Mouse (Mus musculus): Measurements from ENCODE around the gene Wdr60. TPM values are rescaled to one million over a fixed set of nuclear protein-coding genes. Genes with fewer than 3 reads are reported as not detected.

Wdr60 gene
- polyA plus RNA-seq, 1 experiment from 2014 or later: 16.0 TPM

- no peaks in the 10 kb centered on the region for H3K27me3 ChIP-seq (ENCODE audit: control insufficient read depth, insufficient read depth, low read length)
- 77% methylated on average over 8 of the region's 8 CpGs for WGBS
- no peak overlapping the region for H3K9ac ChIP-seq (replicated peaks; ENCODE audit: low read length)
- DNase-seq (ENCODE audit: low spot score): no peak
- no peaks in the 10 kb centered on the region for H3K4me1 ChIP-seq (ENCODE audit: control insufficient read depth, insufficient read depth, low read length)
- H3K27ac ChIP-seq (replicated peaks; ENCODE audit: low read depth, low read length): no peak overlapping the region
- no peaks in the 10 kb centered on the region for H3K36me3 ChIP-seq (replicated peaks; ENCODE audit: control insufficient read depth, insufficient read depth, low read depth, low read length)
- H3K9me3 ChIP-seq (replicated peaks; ENCODE audit: control insufficient read depth, low read length): no peaks in the 10 kb centered on the region
- H3K4me3 ChIP-seq (ENCODE audit: low read depth, low read length): no peak overlapping the region
- no peak for ATAC-seq (replicated peaks; ENCODE audit: insufficient number of reproducible peaks, low FRiP score, low TSS enrichment, low read depth)
- H3K4me2 ChIP-seq (ENCODE audit: low read depth, low read length): no peak overlapping the region
These were observed 66.6 kb downstream of the Wdr60 start for GRCm38 (mm10) chr12:116196221-116196620.

- DNase-seq (ENCODE audit: low spot score) (no peak), ATAC-seq (replicated peaks; ENCODE audit: insufficient number of reproducible peaks, low FRiP score, low TSS enrichment, low read depth) (no peak)
- Histone ChIP-seq H3K4me2 (ENCODE audit: low read depth, low read length) (no peak overlapping the region), H3K9ac (replicated peaks; ENCODE audit: low read length) (no peak overlapping the region), H3K27ac (replicated peaks; ENCODE audit: low read depth, low read length) (no peak overlapping the region), H3K27me3 (ENCODE audit: control insufficient read depth, insufficient read depth, low read length) (no peaks in the 10 kb centered on the region), H3K36me3 (replicated peaks; ENCODE audit: control insufficient read depth, insufficient read depth, low read depth, low read length) (no peaks in the 10 kb centered on the region), H3K9me3 (replicated peaks; ENCODE audit: control insufficient read depth, low read length) (no peaks in the 10 kb centered on the region), H3K4me1 (ENCODE audit: control insufficient read depth, insufficient read depth, low read length) (no peaks in the 10 kb centered on the region), H3K4me3 (ENCODE audit: low read depth, low read length) (no peak overlapping the region)
These were observed 68.2 kb downstream of the Wdr60 start for GRCm38 (mm10) chr12:116194641-116195040.

- Histone ChIP-seq H3K4me3 (ENCODE audit: low read depth, low read length) (no peak overlapping the region), H3K27ac (replicated peaks; ENCODE audit: low read depth, low read length) (no peak overlapping the region), H3K4me1 (ENCODE audit: control insufficient read depth, insufficient read depth, low read length) (no peaks in the 10 kb centered on the region), H3K27me3 (ENCODE audit: control insufficient read depth, insufficient read depth, low read length) (no peaks in the 10 kb centered on the region), H3K36me3 (replicated peaks; ENCODE audit: control insufficient read depth, insufficient read depth, low read depth, low read length) (no peaks in the 10 kb centered on the region), H3K9ac (replicated peaks; ENCODE audit: low read length) (no peak overlapping the region), H3K4me2 (ENCODE audit: low read depth, low read length) (no peak overlapping the region), H3K9me3 (replicated peaks; ENCODE audit: control insufficient read depth, low read length) (no peaks in the 10 kb centered on the region)
- ATAC-seq (replicated peaks; ENCODE audit: insufficient number of reproducible peaks, low FRiP score, low TSS enrichment, low read depth) (no peak), DNase-seq (ENCODE audit: low spot score) (no peak)
- WGBS: 59% methylated on average over 6 of the region's 6 CpGs
These were observed 68.9 kb downstream of the Wdr60 start for GRCm38 (mm10) chr12:116193952-116194351.

- no peak overlapping the region for H3K4me2 ChIP-seq (ENCODE audit: low read depth, low read length)
- H3K27me3 ChIP-seq (ENCODE audit: control insufficient read depth, insufficient read depth, low read length): no peaks in the 10 kb centered on the region
- ATAC-seq (replicated peaks; ENCODE audit: insufficient number of reproducible peaks, low FRiP score, low TSS enrichment, low read depth) (no peak), DNase-seq (ENCODE audit: low spot score) (no peak)
- 78% methylated on average over 6 of the region's 6 CpGs for WGBS
- H3K36me3 ChIP-seq (replicated peaks; ENCODE audit: control insufficient read depth, insufficient read depth, low read depth, low read length): no peaks in the 10 kb centered on the region
- no peak overlapping the region for H3K9ac ChIP-seq (replicated peaks; ENCODE audit: low read length)
- no peaks in the 10 kb centered on the region for H3K4me1 ChIP-seq (ENCODE audit: control insufficient read depth, insufficient read depth, low read length)
- no peaks in the 10 kb centered on the region for H3K9me3 ChIP-seq (replicated peaks; ENCODE audit: control insufficient read depth, low read length)
- H3K27ac ChIP-seq (replicated peaks; ENCODE audit: low read depth, low read length): no peak overlapping the region
- H3K4me3 ChIP-seq (ENCODE audit: low read depth, low read length): no peak overlapping the region
These were observed 79.4 kb downstream of the Wdr60 start for GRCm38 (mm10) chr12:116183212-116183935.

- ATAC-seq (replicated peaks; ENCODE audit: insufficient number of reproducible peaks, low FRiP score, low TSS enrichment, low read depth): no peak
- Histone ChIP-seq H3K27me3 (ENCODE audit: control insufficient read depth, insufficient read depth, low read length) (no peaks in the 10 kb centered on the region), H3K4me3 (ENCODE audit: low read depth, low read length) (no peak overlapping the region), H3K4me2 (ENCODE audit: low read depth, low read length) (no peak overlapping the region), H3K9ac (replicated peaks; ENCODE audit: low read length) (no peak overlapping the region), H3K27ac (replicated peaks; ENCODE audit: low read depth, low read length) (no peak overlapping the region), H3K36me3 (replicated peaks; ENCODE audit: control insufficient read depth, insufficient read depth, low read depth, low read length) (no peaks in the 10 kb centered on the region), H3K4me1 (ENCODE audit: control insufficient read depth, insufficient read depth, low read length) (no peaks in the 10 kb centered on the region), H3K9me3 (replicated peaks; ENCODE audit: control insufficient read depth, low read length) (no peaks in the 10 kb centered on the region)
- no peak for DNase-seq (ENCODE audit: low spot score)
These were observed 80.4 kb downstream of the Wdr60 start for GRCm38 (mm10) chr12:116182376-116182775.

- 78% methylated on average over 4 of the region's 4 CpGs for WGBS
- Histone ChIP-seq H3K36me3 (replicated peaks; ENCODE audit: control insufficient read depth, insufficient read depth, low read depth, low read length) (no peaks in the 10 kb centered on the region), H3K27me3 (ENCODE audit: control insufficient read depth, insufficient read depth, low read length) (no peaks in the 10 kb centered on the region), H3K27ac (replicated peaks; ENCODE audit: low read depth, low read length) (no peak overlapping the region), H3K4me2 (ENCODE audit: low read depth, low read length) (no peak overlapping the region), H3K4me3 (ENCODE audit: low read depth, low read length) (no peak overlapping the region), H3K9ac (replicated peaks; ENCODE audit: low read length) (no peak overlapping the region), H3K4me1 (ENCODE audit: control insufficient read depth, insufficient read depth, low read length) (no peaks in the 10 kb centered on the region), H3K9me3 (replicated peaks; ENCODE audit: control insufficient read depth, low read length) (no peaks in the 10 kb centered on the region)
- DNase-seq (ENCODE audit: low spot score) (no peak), ATAC-seq (replicated peaks; ENCODE audit: insufficient number of reproducible peaks, low FRiP score, low TSS enrichment, low read depth) (no peak)
These were observed 81.3 kb downstream of the Wdr60 start for GRCm38 (mm10) chr12:116181436-116182050.

- Histone ChIP-seq H3K4me2 (ENCODE audit: low read depth, low read length) (no peak overlapping the region), H3K9me3 (replicated peaks; ENCODE audit: control insufficient read depth, low read length) (no peaks in the 10 kb centered on the region), H3K9ac (replicated peaks; ENCODE audit: low read length) (no peak overlapping the region), H3K36me3 (replicated peaks; ENCODE audit: control insufficient read depth, insufficient read depth, low read depth, low read length) (no peaks in the 10 kb centered on the region), H3K27me3 (ENCODE audit: control insufficient read depth, insufficient read depth, low read length) (no peaks in the 10 kb centered on the region), H3K4me3 (ENCODE audit: low read depth, low read length) (no peak overlapping the region), H3K4me1 (ENCODE audit: control insufficient read depth, insufficient read depth, low read length) (no peaks in the 10 kb centered on the region), H3K27ac (replicated peaks; ENCODE audit: low read depth, low read length) (no peak overlapping the region)
- no peak for ATAC-seq (replicated peaks; ENCODE audit: insufficient number of reproducible peaks, low FRiP score, low TSS enrichment, low read depth)
- WGBS: 92% methylated on average over 3 of the region's 3 CpGs
- no peak for DNase-seq (ENCODE audit: low spot score)
These were observed 85.9 kb downstream of the Wdr60 start for GRCm38 (mm10) chr12:116176930-116177329.

GRCm38 (mm10) chr12:116169666-116170065 is 93.2 kb downstream of the Wdr60 start:
- Histone ChIP-seq H3K27me3 (ENCODE audit: control insufficient read depth, insufficient read depth, low read length) (no peaks in the 10 kb centered on the region), H3K9me3 (replicated peaks; ENCODE audit: control insufficient read depth, low read length) (no peaks in the 10 kb centered on the region), H3K4me1 (ENCODE audit: control insufficient read depth, insufficient read depth, low read length) (no peaks in the 10 kb centered on the region), H3K36me3 (replicated peaks; ENCODE audit: control insufficient read depth, insufficient read depth, low read depth, low read length) (no peaks in the 10 kb centered on the region), H3K9ac (replicated peaks; ENCODE audit: low read length) (no peak overlapping the region), H3K27ac (replicated peaks; ENCODE audit: low read depth, low read length) (no peak overlapping the region), H3K4me2 (ENCODE audit: low read depth, low read length) (no peak overlapping the region), H3K4me3 (ENCODE audit: low read depth, low read length) (no peak overlapping the region)
- DNase-seq (ENCODE audit: low spot score) (no peak), ATAC-seq (replicated peaks; ENCODE audit: insufficient number of reproducible peaks, low FRiP score, low TSS enrichment, low read depth) (no peak)
- 84% methylated on average over 5 of the region's 5 CpGs for WGBS
